Mouse (Mus musculus) heart, embryonic 10.5 days (tissue): ENCODE measurements around the gene Psrc1. TPM values are rescaled to one million over a fixed set of nuclear protein-coding genes. Genes with fewer than 3 reads are reported as not detected.

Experiments used
- DNase-seq: peaks from one replicate; pipeline ENCODE4 v3.0.0-alpha.2; 2017; ENCODE audit warnings: low spot score
- H3K27ac ChIP-seq: fragments of 300-500 bp; sonication (generic); 2 replicates; pipeline ENCODE4 v1.5.1; 2016; ENCODE audit warnings: mild to moderate bottlenecking
- H3K27me3 ChIP-seq: fragments of 300-500 bp; sonication (generic); 2 replicates; pipeline ENCODE4 v1.6.1; 2016; ENCODE audit warnings: mild to moderate bottlenecking; ENCODE audit not compliant: poor library complexity, insufficient read depth, severe bottlenecking
- H3K36me3 ChIP-seq: fragments of 300-500 bp; sonication (generic); 2 replicates; pipeline ENCODE4 v1.6.1; 2016; ENCODE audit warnings: mild to moderate bottlenecking, moderate library complexity
- H3K4me1 ChIP-seq: fragments of 300-500 bp; sonication (generic); 2 replicates; pipeline ENCODE4 v1.6.1; 2016; ENCODE audit warnings: mild to moderate bottlenecking
- H3K4me3 ChIP-seq: fragments of 300-500 bp; sonication (generic); 2 replicates; pipeline ENCODE4 v1.5.1; 2016; ENCODE audit warnings: mild to moderate bottlenecking, moderate library complexity
- H3K9me3 ChIP-seq: fragments of 300-500 bp; sonication (generic); 2 replicates; pipeline ENCODE4 v1.6.1; 2016; ENCODE audit warnings: mild to moderate bottlenecking, moderate library complexity
- WGBS: fragments of 180-500 bp; shearing (Covaris S2); methylation state at CpG from one replicate; pipeline ENCODE4 v1.1.7; 2016; 5-methylcytosine and 5-hydroxymethylcytosine counted together
- polyA plus RNA-seq: library from polyadenylated mRNA; unstranded; fragments of >200 nt; fragmentation: Nextera tagmentation; extraction: Ambion mirVana; gene quantifications from 2 replicates; pipeline ENCODE4 v1.2.1, GENCODE M21; 2016

Psrc1 gene
- 44.0 and 57.6 TPM in 2 replicates for polyA plus RNA-seq

DNA sequence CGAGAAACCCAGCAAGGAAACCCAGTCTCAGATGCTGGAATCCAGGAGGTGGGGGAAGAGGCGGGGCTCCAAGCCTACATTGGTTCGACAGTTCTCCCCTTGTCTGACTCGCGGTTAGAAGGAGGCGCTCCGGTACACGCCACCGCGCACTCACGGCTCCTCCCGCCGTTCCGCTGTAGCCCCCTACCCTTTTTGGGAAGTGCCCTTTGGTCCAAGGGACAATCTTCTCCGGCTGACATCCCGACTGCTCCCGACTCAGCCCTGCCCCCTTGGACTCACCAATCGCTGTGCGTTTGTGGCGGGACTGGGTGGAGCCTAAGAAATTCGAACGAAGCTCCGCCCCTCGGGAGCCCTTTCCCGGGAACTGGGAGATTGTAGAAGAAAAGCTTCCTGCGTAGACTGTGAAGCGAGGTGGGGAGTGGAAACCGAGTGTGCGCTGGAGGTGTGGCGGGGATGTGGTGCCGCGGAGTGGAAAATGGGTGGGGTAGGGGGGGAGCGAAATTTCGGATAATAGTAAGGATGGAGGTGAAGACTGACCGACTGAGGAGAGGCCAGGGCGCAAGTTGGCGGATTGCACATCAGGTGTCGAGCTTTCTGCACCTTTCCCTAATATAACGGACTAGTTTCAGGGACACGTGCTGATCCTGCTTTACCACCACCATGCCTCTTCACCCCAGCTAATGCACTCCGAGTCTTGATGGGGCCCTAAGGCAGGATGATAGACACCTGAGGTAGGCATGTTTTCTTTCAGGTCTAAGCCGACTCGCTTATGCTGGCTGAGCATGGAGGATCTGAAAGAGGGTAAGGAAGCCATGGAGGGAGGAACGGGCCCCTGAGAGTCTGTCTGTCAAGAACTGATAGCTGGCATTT, at the start of gene Psrc1:
TSS of gene Psrc1 (plus strand) at position 355 of the 870 bp plus-strand sequence.
- peak within 1 kb of the TSS; percentile 80 for H3K27ac ChIP-seq
- H3K4me3 ChIP-seq = peak within 1 kb of the TSS; percentile 68
- peak; percentile 97 for DNase-seq
- H3K36me3 ChIP-seq = peaks cover 27% of the 10 kb centered on the region
- H3K27me3 ChIP-seq = no peaks in the 10 kb centered on the region
- 2% methylated on average over 44 of the region's 44 CpGs for WGBS
- peaks cover 49% of the 10 kb centered on the region for H3K4me1 ChIP-seq
- H3K9me3 ChIP-seq = no peaks in the 10 kb centered on the region

DNA sequence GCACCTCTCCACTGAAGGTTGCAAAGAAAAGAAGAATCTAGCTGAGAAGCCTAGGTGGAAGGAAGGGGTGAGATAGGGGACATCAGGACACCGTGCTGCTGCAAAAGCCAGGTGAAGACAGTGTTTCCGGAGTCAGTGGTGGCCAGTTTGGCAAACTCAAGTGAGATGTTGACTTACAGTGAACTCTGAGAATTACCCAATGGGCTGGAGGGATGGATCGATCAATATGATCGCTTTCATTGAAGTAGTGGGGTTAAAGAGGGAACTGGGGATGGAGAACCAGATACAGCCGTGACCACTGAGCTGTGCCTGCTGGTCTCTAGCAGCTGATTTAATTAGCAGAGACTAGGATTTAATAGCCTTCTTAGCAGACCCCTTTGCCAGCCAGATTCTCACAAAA, 46.8 kb upstream of the Psrc1 start:
- Histone ChIP-seq H3K27ac (no peak overlapping the region), H3K4me3 (no peak overlapping the region), H3K4me1 (no peaks in the 10 kb centered on the region), H3K27me3 (no peaks in the 10 kb centered on the region), H3K36me3 (peaks cover 94% of the 10 kb centered on the region), H3K9me3 (no peaks in the 10 kb centered on the region)
- WGBS = 88% methylated on average over 5 of the region's 5 CpGs
- no peak for DNase-seq

DNA sequence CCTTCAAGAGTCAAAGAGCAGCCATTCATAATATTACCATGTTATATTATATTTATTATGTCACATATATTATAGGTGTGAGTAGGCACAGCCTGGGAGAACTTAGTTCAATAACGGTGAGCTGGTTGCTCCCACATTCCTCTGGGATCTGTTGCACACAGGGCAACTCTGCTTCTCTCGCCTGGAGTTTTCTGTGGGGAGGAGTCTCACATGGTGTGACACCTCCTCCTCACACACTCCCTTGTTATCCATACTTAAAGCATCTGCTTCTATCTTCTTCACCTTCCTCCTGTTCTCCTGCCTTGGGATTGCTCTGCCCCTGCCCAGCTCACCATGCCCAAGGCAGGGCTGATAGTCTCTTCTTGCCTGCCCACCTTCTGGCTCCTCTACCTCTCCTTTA, 42.6 kb upstream of the Psrc1 start:
- H3K27me3 ChIP-seq = no peaks in the 10 kb centered on the region
- no peaks in the 10 kb centered on the region for H3K9me3 ChIP-seq
- WGBS = 76% methylated on average over 2 of the region's 2 CpGs
- no peak overlapping the region for H3K4me3 ChIP-seq
- no peak for DNase-seq
- no peak overlapping the region for H3K27ac ChIP-seq
- peaks cover 87% of the 10 kb centered on the region for H3K36me3 ChIP-seq
- no peaks in the 10 kb centered on the region for H3K4me1 ChIP-seq

DNA sequence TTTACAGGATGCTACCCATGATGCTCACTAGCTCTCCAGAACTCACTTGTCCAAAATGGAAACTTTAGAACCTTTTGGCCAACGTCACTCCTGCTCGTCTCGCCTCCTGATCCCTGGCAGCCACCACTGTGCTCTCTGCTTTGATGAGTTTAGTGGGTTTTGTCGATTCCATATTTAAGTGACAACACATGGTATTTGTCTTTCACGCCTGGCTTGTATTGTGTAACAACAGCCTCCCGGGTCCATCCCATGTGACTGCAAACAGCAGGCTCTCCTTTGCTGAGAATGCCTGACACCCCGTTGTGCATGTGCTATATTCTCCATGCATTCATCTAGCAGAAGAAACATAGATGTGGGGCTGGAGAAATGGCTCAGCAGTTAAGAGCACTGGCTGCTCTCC, 41.5 kb upstream of the Psrc1 start:
- Histone ChIP-seq H3K27ac (no peak overlapping the region), H3K4me3 (no peak overlapping the region), H3K36me3 (peaks cover 86% of the 10 kb centered on the region), H3K4me1 (no peaks in the 10 kb centered on the region), H3K9me3 (no peaks in the 10 kb centered on the region), H3K27me3 (no peaks in the 10 kb centered on the region)
- 72% methylated on average over 7 of the region's 7 CpGs for WGBS
- no peak for DNase-seq

- H3K4me3 ChIP-seq = no peak overlapping the region
- H3K36me3 ChIP-seq = peaks cover 87% of the 10 kb centered on the region
- no peak for DNase-seq
- H3K4me1 ChIP-seq = peaks cover 3% of the 10 kb centered on the region; the same call in 1 of the 2 replicates
- no peaks in the 10 kb centered on the region for H3K9me3 ChIP-seq
- H3K27ac ChIP-seq = no peak overlapping the region
- H3K27me3 ChIP-seq = no peaks in the 10 kb centered on the region
- 85% methylated on average over 7 of the region's 7 CpGs for WGBS
Measured at GRCm38 (mm10) chr3:108345855-108346254, 37.8 kb upstream of the Psrc1 start.

- H3K27me3 ChIP-seq = no peaks in the 10 kb centered on the region
- DNase-seq = no peak
- no peaks in the 10 kb centered on the region for H3K9me3 ChIP-seq
- no peak overlapping the region for H3K27ac ChIP-seq
- H3K36me3 ChIP-seq = peaks cover 81% of the 10 kb centered on the region
- H3K4me3 ChIP-seq = no peak overlapping the region
- peaks cover 3% of the 10 kb centered on the region; the same call in 1 of the 2 replicates for H3K4me1 ChIP-seq
- WGBS = 67% methylated on average over 9 of the region's 9 CpGs
Measured at GRCm38 (mm10) chr3:108348376-108348775, 35.3 kb upstream of the Psrc1 start.

DNA sequence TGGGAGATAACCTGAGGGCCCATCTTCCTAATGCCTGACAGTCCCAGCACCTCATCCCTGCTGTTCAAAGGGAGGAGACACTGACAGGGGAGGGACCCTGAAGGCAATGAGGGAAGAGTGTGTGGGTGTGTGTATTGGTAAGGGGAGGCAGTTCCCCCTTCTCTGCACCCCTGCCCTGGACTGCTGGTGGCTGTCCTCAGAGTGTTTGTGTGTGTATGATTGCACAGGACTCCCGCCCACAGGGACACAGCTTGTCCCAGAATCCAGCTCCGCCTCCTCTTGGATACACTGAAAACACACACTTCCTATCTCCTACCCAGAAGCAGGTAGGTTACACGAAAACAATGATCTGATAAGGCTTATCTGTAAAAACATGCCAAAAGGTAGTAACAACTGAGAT, 28.4 kb upstream of the Psrc1 start:
- no peak overlapping the region for H3K4me3 ChIP-seq
- H3K4me1 ChIP-seq = peaks cover 4% of the 10 kb centered on the region
- peaks cover 71% of the 10 kb centered on the region for H3K36me3 ChIP-seq
- no peak for DNase-seq
- H3K27me3 ChIP-seq = no peaks in the 10 kb centered on the region
- H3K9me3 ChIP-seq = no peaks in the 10 kb centered on the region
- no peak overlapping the region for H3K27ac ChIP-seq
- WGBS = 87% methylated on average over 3 of the region's 3 CpGs

- no peaks in the 10 kb centered on the region for H3K27me3 ChIP-seq
- no peaks in the 10 kb centered on the region for H3K9me3 ChIP-seq
- H3K27ac ChIP-seq = no peak overlapping the region
- DNase-seq = no peak
- peaks cover 21% of the 10 kb centered on the region for H3K4me1 ChIP-seq
- 87% methylated on average over 10 of the region's 10 CpGs for WGBS
- no peak overlapping the region for H3K4me3 ChIP-seq
- H3K36me3 ChIP-seq = peaks cover 52% of the 10 kb centered on the region
Measured at GRCm38 (mm10) chr3:108357051-108357450, 26.6 kb upstream of the Psrc1 start.

DNA sequence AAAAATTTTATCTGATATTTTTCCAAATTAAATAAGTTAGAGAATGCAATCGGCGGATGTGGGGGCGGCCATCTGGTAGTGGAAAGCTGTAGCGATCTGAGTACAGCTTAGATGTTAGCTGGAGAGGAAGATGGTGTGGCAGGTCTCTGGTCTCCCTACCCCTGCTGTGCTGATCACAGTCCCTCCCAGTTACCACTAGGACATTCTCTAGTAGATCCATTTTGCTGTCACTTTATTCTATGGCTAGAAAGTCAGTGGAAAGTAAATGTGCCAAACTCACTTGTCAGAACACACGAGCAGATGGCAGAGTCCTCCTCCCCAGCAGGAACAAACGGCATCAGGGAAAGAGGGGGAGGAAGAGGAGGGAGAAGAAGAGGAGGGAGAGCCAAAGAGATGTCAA, 25.2 kb upstream of the Psrc1 start:
- no peaks in the 10 kb centered on the region for H3K27me3 ChIP-seq
- 74% methylated on average over 6 of the region's 6 CpGs for WGBS
- peaks cover 45% of the 10 kb centered on the region for H3K36me3 ChIP-seq
- peaks cover 33% of the 10 kb centered on the region for H3K4me1 ChIP-seq
- H3K9me3 ChIP-seq = no peaks in the 10 kb centered on the region
- no peak for DNase-seq
- no peak overlapping the region for H3K27ac ChIP-seq
- H3K4me3 ChIP-seq = no peak overlapping the region

DNA sequence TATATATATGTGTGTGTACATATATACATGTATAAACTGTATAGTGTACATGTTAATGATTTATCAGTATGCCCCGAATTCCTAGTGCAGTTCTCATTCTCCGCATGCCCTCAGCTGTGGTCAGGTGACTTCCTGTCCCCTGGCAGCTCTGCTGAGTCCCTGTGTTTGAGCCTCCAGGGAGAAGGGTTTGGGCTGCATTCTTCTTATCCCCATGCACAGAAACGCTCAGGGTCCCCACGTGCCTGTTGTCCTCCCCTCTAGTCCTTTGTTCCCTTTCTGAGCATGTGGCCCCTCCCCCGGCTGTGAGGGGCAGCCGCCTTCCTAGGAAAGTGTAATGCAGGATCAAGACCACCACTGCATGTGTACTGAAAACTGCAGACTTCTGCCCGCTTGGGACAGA, 22.7 kb upstream of the Psrc1 start:
- no peak for DNase-seq
- peaks cover 57% of the 10 kb centered on the region for H3K4me1 ChIP-seq
- H3K9me3 ChIP-seq = no peaks in the 10 kb centered on the region
- H3K4me3 ChIP-seq = no peak overlapping the region
- no peaks in the 10 kb centered on the region for H3K27me3 ChIP-seq
- H3K27ac ChIP-seq = peak overlapping the region; percentile 71
- WGBS = 18% methylated on average over 7 of the region's 7 CpGs
- H3K36me3 ChIP-seq = peaks cover 22% of the 10 kb centered on the region

DNA sequence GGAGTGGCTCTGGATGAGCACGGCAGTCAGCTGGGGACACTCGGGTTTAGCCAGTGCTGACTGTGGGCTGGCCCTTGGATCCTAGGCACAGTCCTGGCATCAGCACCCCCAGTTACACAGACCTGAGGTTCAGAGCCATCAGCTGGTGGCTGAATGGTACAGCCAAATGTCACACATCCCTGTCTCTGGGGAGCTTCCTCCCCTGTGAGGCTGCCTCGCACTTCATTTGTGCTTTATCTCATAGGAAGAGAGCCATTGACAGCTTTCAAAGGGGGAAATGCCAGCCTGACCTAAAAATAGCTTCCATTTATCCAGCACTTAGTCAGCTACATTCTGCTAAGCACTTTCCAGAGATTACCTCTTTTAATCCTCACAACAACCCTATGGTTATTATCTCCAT, 20.0 kb upstream of the Psrc1 start:
- Histone ChIP-seq H3K9me3 (no peaks in the 10 kb centered on the region), H3K27ac (peak overlapping the region; percentile 87), H3K4me1 (peaks cover 76% of the 10 kb centered on the region), H3K27me3 (no peaks in the 10 kb centered on the region), H3K36me3 (no peaks in the 10 kb centered on the region), H3K4me3 (peak overlapping the region; percentile 50; the same call in 1 of the 2 replicates)
- WGBS = 32% methylated on average over 3 of the region's 3 CpGs
- no peak for DNase-seq

DNA sequence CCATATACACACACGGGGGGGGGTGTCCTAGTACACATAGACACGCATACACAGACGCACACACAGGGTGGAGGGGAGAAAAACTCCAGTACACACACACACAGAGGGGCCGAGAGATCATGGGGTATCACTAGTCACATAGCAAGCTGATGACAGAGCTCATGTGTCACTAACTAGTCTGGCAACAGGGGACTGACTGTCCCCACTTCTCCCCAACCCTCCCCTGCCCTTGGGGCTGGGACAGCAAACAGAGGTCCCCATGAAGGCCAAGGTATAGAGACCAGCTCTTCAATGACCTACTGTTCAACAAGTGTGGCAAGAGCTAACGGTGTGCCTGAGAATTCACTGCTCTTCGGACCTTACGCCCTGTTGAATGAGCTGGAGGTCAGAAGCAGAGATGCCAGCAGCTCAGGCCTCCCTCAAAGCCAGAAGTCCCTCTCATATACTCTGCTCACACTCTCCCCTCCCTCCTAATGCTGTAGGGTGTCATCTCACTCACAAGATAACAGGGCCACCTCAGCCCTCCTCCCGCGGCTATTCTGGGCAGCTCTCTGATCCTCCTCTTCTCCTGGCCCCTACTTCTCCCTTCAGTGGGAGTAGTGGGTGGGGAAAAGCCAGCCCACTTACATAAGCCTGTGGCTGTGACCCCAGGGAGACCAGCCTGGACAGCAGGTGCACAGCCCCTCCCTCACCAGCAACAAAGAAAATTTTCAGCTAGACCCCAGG, 19.2 kb upstream of the Psrc1 start, which contains the start of gene Mybphl:
TSS of gene Mybphl (plus strand) at position 642 of the 726 bp plus-strand sequence.
- 35% methylated on average over 9 of the region's 9 CpGs for WGBS
- Histone ChIP-seq H3K27me3 (no peaks in the 10 kb centered on the region), H3K4me1 (peaks cover 84% of the 10 kb centered on the region), H3K9me3 (no peaks in the 10 kb centered on the region), H3K36me3 (no peaks in the 10 kb centered on the region), H3K4me3 (peak within 1 kb of the TSS; percentile 50), H3K27ac (peak within 1 kb of the TSS; percentile 87)
- DNase-seq = peak; percentile 82

DNA sequence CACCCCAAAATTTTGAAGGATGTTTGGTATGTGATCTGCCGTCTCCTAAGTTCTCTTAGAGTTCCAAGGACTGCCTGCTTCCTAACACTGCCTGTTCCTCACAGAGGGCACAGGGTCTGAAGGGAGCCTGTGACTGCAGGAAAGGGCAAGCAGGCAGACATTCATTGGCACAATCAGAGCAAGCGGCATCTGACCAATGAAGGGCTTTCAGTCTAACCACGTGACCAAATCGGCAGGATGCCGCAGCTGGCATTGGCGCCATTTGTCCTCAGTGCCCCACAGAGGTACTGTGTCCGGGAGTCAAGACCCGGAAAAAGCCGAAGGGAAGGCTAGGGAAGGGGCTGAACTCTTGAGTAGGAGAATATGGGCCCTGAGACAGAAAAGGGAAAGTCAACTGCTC, 16.5 kb upstream of the Psrc1 start:
- Histone ChIP-seq H3K36me3 (no peaks in the 10 kb centered on the region), H3K27ac (peak overlapping the region; percentile 47; the same call in 1 of the 2 replicates), H3K27me3 (no peaks in the 10 kb centered on the region), H3K4me3 (peak overlapping the region; percentile 22; the same call in 1 of the 2 replicates), H3K4me1 (peaks cover 86% of the 10 kb centered on the region), H3K9me3 (no peaks in the 10 kb centered on the region)
- 51% methylated on average over 9 of the region's 9 CpGs for WGBS
- DNase-seq = no peak
